Mouse (Mus musculus) small intestine, adult 2 months (tissue): ENCODE results near the gene Cacng7. TPM values are rescaled to one million over a fixed set of nuclear protein-coding genes. Genes with fewer than 3 reads are reported as not detected.

Experiments
- H3K27ac ChIP-seq: fragments of 200-500 bp; 2 replicates; pipeline ENCODE4 v1.5.1; 2012; ENCODE audit warnings: low read depth, low read length, control low read depth, inconsistent platforms; ENCODE audit not compliant: insufficient read depth
- H3K27me3 ChIP-seq: fragments of 200-500 bp; 2 replicates; pipeline ENCODE4 v1.6.1; 2012; ENCODE audit warnings: mild to moderate bottlenecking, moderate library complexity, low read length, inconsistent platforms; ENCODE audit not compliant: control insufficient read depth, insufficient read depth
- H3K36me3 ChIP-seq: fragments of 200-500 bp; 2 replicates; pipeline ENCODE4 v1.6.1; 2012; ENCODE audit warnings: mild to moderate bottlenecking, low read length, control low read depth, inconsistent platforms; ENCODE audit not compliant: control insufficient read depth, insufficient read depth
- H3K4me1 ChIP-seq: fragments of 200-500 bp; 2 replicates; pipeline ENCODE4 v1.6.1; 2012; ENCODE audit warnings: low read length, inconsistent platforms, mixed read lengths; ENCODE audit not compliant: control insufficient read depth, insufficient read depth, insufficient read length
- H3K4me3 ChIP-seq: fragments of 200-500 bp; 2 replicates; pipeline ENCODE4 v1.5.1; 2012; ENCODE audit warnings: low read depth, mild to moderate bottlenecking, control low read depth, inconsistent platforms, low read length, moderate library complexity
- CTCF ChIP-seq: fragments of 200-500 bp; IDR thresholded peaks from 2 replicates; pipeline ENCODE4 v1.5.1; 2012; ENCODE audit warnings: low read depth, mild to moderate bottlenecking, control low read depth, inconsistent platforms, low read length, moderate library complexity, mixed read lengths; ENCODE audit not compliant: insufficient replicate concordance, insufficient read length; ENCODE audit errors: extremely low read depth
- POLR2A ChIP-seq: fragments of 200-500 bp; IDR thresholded peaks from 2 replicates; pipeline ENCODE4 v1.6.1; 2012; ENCODE audit warnings: low read depth, mild to moderate bottlenecking, control low read depth, inconsistent platforms, low read length, moderate library complexity
- WGBS: fragments of 180-500 bp; shearing (Covaris S2); methylation state at CpG from one replicate; pipeline ENCODE4 v1.1.7; 2018; 5-methylcytosine and 5-hydroxymethylcytosine counted together
- polyA plus RNA-seq: library from polyadenylated mRNA; depleted of rRNA; stranded (reverse); fragments of >200 nt; gene quantifications from 2 replicates; pipeline ENCODE4 v1.2.3, GENCODE M21; 2012

Cacng7 gene
- polyA plus RNA-seq, 1 experiment, result 8.8 TPM

DNA sequence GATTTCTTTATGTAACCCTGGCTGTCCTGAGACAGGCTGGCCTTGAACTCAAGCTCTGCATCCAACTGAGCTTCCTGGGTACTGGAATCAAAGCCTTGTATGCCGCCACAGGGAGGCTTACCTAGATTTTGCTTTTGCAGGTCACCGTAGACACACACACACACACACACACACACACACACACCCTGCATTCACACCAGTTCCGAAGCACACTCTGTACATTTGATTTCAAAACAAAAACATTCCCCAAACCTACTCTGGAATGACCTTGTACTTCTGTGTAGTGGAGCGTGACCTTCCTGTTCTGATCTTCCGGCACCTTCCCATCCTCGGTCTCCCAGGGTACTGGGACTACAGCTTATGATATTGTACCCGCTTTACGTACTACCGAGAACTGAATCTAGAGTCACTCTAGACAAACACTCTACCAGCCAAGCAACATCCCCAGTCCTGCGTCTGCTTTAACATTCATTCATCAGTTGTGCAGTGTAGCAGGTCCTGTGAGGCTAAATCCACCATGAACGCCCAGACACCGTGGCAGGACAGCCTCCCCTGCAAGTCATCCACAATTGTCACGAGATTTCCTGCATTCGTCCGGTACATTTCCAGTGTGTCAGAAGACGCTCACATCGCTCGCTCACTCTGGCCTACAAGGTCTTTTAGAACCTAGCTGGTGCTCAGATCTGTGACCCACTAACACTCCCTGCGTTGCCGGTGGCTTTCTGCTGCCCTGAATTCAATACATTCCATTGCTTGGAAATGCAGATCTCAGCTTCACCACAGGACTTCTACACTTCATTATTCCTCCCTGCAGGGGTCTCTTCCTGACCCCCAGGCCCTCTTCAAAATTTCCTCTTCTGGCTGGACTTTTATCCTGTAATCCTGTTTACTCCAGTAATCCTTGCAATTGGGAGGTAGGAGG is 14.9 kb downstream of the Cacng7 start:
- WGBS, result 62% methylated on average over 20 of the region's 20 CpGs
- H3K4me3 ChIP-seq, result no peak overlapping the region
- no peak overlapping the region for H3K27ac ChIP-seq
- H3K27me3 ChIP-seq, result no peaks in the 10 kb centered on the region
- H3K4me1 ChIP-seq, result no peaks in the 10 kb centered on the region
- TF ChIP-seq CTCF (no peak), POLR2A (no peak)
- H3K36me3 ChIP-seq, result no peaks in the 10 kb centered on the region

DNA sequence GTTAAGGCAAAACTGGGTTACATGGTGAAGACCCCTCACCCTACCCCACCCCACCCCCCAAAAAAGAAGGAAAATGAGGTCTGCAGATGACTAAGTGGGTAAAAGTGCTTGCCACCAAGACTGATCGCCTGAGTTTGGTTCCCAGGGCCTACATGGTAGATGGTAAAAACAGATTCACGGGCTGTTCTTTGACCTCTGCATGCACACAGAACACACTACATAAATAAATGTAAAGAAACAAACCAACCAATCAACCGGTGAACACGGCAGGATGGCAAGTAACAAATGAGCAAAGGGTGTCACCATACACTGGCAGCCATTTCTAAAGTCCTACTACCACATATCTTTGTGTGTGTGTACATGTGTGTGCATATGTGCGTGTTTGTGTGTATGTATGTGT is 15.6 kb downstream of the Cacng7 start:
- Histone ChIP-seq H3K36me3 (no peaks in the 10 kb centered on the region), H3K4me3 (no peak overlapping the region), H3K27ac (no peak overlapping the region), H3K4me1 (no peaks in the 10 kb centered on the region), H3K27me3 (no peaks in the 10 kb centered on the region)
- 67% methylated on average over 5 of the region's 5 CpGs for WGBS
- TF ChIP-seq CTCF (no peak), POLR2A (no peak)

DNA sequence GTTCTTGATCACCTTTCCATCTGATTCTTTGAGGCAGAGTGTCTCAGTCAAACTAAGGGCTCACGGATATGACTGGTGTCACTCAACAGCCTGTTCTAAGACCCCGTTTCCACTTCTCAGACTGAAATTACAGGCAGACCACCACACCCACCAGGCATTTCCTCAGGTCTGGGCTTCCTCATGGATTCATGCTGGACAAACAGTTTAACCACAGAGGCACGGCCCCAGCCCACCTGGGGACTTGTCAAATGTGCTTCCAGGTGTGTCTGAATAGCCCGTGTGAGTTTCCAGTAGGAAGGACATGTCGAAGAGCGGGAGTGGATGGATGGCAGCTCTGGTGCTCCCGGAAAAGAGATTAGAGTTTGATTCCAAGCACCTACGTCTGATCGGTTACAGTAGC is 17.0 kb downstream of the Cacng7 start:
- 84% methylated on average over 9 of the region's 9 CpGs for WGBS
- TF ChIP-seq POLR2A (no peak), CTCF (no peak)
- Histone ChIP-seq H3K27ac (no peak overlapping the region), H3K36me3 (no peaks in the 10 kb centered on the region), H3K4me1 (no peaks in the 10 kb centered on the region), H3K4me3 (no peak overlapping the region), H3K27me3 (no peaks in the 10 kb centered on the region)

DNA sequence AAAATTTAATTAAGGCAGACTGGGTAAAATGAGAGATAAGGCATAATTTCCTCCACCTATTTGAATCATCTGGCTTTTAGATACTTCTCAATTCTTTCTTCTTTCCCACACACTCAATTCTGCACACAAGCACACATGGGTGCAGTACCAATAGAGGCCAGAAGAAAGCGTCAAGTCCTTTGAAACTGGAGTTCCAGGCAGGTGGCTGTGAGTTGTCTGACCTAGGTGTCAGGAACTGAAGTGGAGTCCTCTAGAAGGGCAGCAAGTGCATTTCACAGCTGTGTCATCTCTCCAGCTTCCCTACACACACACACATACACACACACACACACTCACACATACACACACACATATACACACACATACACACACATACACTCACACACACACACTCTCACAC is 18.8 kb downstream of the Cacng7 start:
- Histone ChIP-seq H3K4me1 (no peaks in the 10 kb centered on the region), H3K27me3 (no peaks in the 10 kb centered on the region), H3K36me3 (no peaks in the 10 kb centered on the region), H3K27ac (no peak overlapping the region), H3K4me3 (no peak overlapping the region)
- WGBS, result 91% methylated on average over 1 of the region's 1 CpGs
- TF ChIP-seq POLR2A (no peak), CTCF (no peak)

DNA sequence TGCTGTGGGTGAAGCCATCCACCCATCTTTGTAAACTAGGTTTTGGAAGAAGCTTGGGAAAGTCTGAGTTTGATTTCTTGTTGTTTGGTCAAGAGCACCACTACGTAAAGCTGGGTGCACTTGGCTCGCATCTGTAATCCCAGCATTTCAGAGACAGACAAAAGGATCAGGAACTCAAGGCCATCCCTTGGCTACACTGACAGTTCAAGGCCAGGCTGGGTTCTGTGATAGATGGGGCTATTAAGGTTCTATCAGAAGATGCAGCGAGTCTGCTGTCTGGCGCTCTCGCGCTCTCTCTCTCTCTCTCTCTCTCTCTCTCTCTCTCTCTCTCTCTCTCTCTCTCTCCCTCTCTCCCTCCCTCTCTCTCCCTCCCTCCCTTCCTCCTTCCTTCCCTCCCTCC is 22.1 kb downstream of the Cacng7 start:
- Histone ChIP-seq H3K27me3 (no peaks in the 10 kb centered on the region), H3K27ac (no peak overlapping the region), H3K4me3 (no peak overlapping the region), H3K4me1 (no peaks in the 10 kb centered on the region), H3K36me3 (no peaks in the 10 kb centered on the region)
- 89% methylated on average over 6 of the region's 6 CpGs for WGBS
- no peak for TF ChIP-seq POLR2A
- TF ChIP-seq CTCF, result no peak

DNA sequence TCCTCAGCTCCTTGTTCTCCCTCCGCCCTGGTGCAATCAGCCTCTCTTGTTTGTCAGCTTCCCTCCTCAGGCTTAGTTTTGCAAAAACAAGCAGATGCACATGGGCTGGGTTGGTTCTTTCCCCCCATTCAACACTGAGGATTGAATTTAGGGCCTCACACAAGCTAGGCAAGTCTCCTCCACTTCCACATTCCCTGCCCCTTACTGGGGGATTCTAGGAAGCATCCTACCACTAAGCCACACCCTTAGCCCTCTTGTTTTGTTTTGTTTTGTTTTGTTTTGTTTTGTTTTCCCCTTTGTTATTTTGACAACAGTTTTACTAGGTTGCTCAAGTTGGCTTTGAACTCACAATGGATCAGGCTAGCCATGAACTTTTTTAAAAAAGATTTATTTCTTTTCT is 27.9 kb downstream of the Cacng7 start:
- Histone ChIP-seq H3K36me3 (no peaks in the 10 kb centered on the region), H3K27me3 (no peaks in the 10 kb centered on the region), H3K4me1 (no peaks in the 10 kb centered on the region), H3K4me3 (no peak overlapping the region), H3K27ac (no peak overlapping the region)
- no peak for TF ChIP-seq CTCF
- TF ChIP-seq POLR2A, result no peak
- WGBS, result 97% methylated on average over 1 of the region's 1 CpGs

DNA sequence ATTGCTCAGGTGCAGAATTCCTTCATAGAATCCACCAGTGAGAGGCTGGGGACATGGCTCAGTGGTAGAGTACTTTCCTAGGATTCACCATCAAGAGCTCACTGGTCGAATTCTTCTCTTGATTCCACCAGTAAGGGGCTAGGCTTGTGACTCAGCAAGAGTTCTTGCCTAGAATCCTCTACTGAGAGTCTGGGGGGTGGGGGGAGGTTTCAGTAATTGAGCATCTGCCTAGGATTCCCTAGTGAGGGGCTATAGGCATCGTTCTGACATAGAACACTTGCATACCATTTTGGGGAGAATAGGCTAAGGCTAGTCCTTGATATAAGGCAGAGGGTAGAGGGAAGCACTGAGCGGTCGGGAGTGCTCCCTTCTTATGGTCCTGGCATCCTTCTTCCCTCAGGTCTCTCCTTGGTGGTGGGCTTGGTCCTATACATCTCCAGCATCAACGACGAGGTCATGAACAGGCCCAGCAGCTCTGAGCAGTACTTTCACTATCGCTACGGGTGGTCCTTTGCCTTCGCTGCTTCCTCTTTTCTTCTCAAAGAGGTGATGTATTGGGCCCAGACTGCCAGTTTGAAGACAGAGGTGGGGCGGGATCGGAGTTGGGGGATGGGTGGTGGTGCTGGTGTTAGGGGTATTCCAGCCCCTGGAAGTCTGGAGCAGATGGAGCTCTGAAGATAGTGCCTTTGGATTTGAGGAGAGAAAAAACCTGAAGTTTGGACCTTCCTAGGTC is 33.0 kb downstream of the Cacng7 start:
- H3K4me1 ChIP-seq, result no peaks in the 10 kb centered on the region
- no peak for TF ChIP-seq POLR2A
- TF ChIP-seq CTCF, result no peak
- H3K4me3 ChIP-seq, result no peak overlapping the region
- H3K27me3 ChIP-seq, result peaks cover 10% of the 10 kb centered on the region; the same call in 1 of the 2 replicates
- H3K27ac ChIP-seq, result no peak overlapping the region
- H3K36me3 ChIP-seq, result no peaks in the 10 kb centered on the region
- 38% methylated on average over 11 of the region's 11 CpGs for WGBS
